Mouse (Mus musculus) kidney, postnatal 0 days (tissue): ENCODE measurements around the gene Wdr38. TPM values are rescaled to one million over a fixed set of nuclear protein-coding genes. Genes with fewer than 3 reads are reported as not detected.

ENCODE experiments used
- ATAC-seq: fragments of 200-750 bp; cut with Nextera tagmentation; replicated peaks from 2 replicates; pipeline ENCODE4 v1.8.0; 2017; ENCODE audit warnings: low read depth, moderate number of reproducible peaks, moderate TSS enrichment, moderate library complexity; ENCODE audit not compliant: low FRiP score
- DNase-seq: peaks from one replicate; pipeline ENCODE4 v3.0.0-alpha.2; 2016; ENCODE audit warnings: low spot score
- H3K27ac ChIP-seq: fragments of 300-500 bp; sonication (generic); 2 replicates; pipeline ENCODE4 v1.5.1; 2014; ENCODE audit warnings: mild to moderate bottlenecking
- H3K27me3 ChIP-seq: fragments of 300-500 bp; sonication (generic); 2 replicates; pipeline ENCODE4 v1.6.1; 2014; ENCODE audit warnings: low read length, mixed read lengths; ENCODE audit not compliant: insufficient read depth
- H3K36me3 ChIP-seq: fragments of 300-500 bp; sonication (generic); 2 replicates; pipeline ENCODE4 v1.6.1; 2014; ENCODE audit warnings: low read length, mixed read lengths; ENCODE audit not compliant: insufficient read depth
- H3K4me1 ChIP-seq: fragments of 300-500 bp; sonication (generic); replicated peaks from 2 replicates; pipeline ENCODE4 v1.6.1; 2014; ENCODE audit warnings: antibody characterized with exemption, low read length, mixed read lengths; ENCODE audit not compliant: insufficient read depth
- H3K4me2 ChIP-seq: fragments of 300-500 bp; sonication (generic); 2 replicates; pipeline ENCODE4 v1.6.1; 2014; ENCODE audit warnings: mild to moderate bottlenecking, low read length, moderate library complexity, mixed read lengths
- H3K4me3 ChIP-seq: fragments of 300-500 bp; sonication (generic); replicated peaks from 2 replicates; pipeline ENCODE4 v1.5.1; 2014; ENCODE audit warnings: low read depth, low read length
- H3K9ac ChIP-seq: fragments of 300-500 bp; sonication (generic); 2 replicates; pipeline ENCODE4 v1.6.1; 2014; ENCODE audit warnings: low read depth, low read length
- H3K9me3 ChIP-seq: fragments of 300-500 bp; sonication (generic); replicated peaks from 2 replicates; pipeline ENCODE4 v1.6.1; 2016; ENCODE audit warnings: low read length, inconsistent platforms, mixed read lengths
- CTCF ChIP-seq: IDR thresholded peaks from 2 replicates; pipeline ENCODE4 v1.5.1; 2016; ENCODE audit warnings: antibody characterized with exemption, low read depth, mild to moderate bottlenecking, moderate library complexity
- WGBS: fragments of 180-500 bp; shearing (Covaris S2); extraction: QIAGEN DNeasy Blood & Tissue Kit; methylation state at CpG from one replicate; pipeline ENCODE4 v1.1.7; 2014; 5-methylcytosine and 5-hydroxymethylcytosine counted together
- polyA plus RNA-seq: library from polyadenylated mRNA; unstranded; fragments of >200 nt; fragmentation: Nextera tagmentation; extraction: Ambion mirVana; gene quantifications from 2 replicates; pipeline ENCODE4 v1.2.1, GENCODE M21; 2015

Wdr38 gene
- polyA plus RNA-seq, 1 experiment from 2014 or later, result 1.5 TPM

DNA sequence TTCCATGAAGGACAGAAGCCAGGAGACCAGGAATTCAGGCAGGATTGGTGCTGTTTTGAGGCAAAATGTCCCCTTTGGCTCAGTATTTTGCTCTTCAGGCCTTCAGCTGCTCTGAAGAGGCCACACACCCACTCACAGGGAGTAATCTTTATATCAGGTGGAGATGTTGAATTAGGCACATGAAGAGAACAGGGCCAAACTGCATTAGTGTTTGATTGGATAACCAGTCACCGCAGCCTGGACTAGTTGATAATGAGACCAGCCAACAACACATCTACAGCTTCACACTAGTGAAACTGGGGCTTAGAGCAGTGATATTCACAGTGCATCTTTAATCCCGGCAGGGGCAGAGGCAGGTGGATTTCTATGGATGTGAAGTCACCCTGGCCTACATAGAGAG lies 8.3 kb upstream of the Wdr38 start:
- ATAC-seq (no peak), DNase-seq (no peak)
- TF ChIP-seq CTCF, result no peak
- no peaks in the 10 kb centered on the region for H3K27me3 ChIP-seq
- H3K4me1 ChIP-seq, result no peaks in the 10 kb centered on the region
- no peak overlapping the region for H3K4me3 ChIP-seq
- no peaks in the 10 kb centered on the region for H3K9me3 ChIP-seq
- WGBS, result 100% methylated on average over 2 of the region's 2 CpGs
- no peak overlapping the region for H3K27ac ChIP-seq
- no peak overlapping the region for H3K9ac ChIP-seq
- H3K4me2 ChIP-seq, result no peak overlapping the region
- no peaks in the 10 kb centered on the region for H3K36me3 ChIP-seq

DNA sequence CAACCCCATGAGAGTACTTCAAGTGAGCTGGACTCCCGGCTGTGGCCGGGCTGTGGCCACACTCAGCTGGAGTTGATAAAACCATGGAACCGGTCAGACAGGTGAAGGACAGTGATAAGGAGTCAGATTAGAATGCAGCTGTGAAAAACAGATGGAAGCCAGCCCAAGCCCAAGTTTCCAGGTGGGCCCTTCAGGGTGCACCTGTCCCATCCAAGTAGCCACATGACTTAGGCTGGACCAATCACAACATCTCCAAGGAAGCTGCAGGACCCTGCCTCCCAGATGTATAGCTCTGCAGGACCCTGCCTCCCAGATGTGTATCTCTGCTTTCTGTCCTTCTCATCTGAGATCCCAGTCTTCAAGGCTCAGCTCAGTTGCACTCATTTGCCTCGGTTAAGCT lies 5.3 kb upstream of the Wdr38 start:
- Histone ChIP-seq H3K9me3 (no peaks in the 10 kb centered on the region), H3K27me3 (no peaks in the 10 kb centered on the region), H3K4me2 (no peak overlapping the region), H3K27ac (no peak overlapping the region), H3K36me3 (no peaks in the 10 kb centered on the region), H3K4me1 (no peaks in the 10 kb centered on the region), H3K4me3 (no peak overlapping the region), H3K9ac (no peak overlapping the region)
- ATAC-seq (no peak), DNase-seq (no peak)
- TF ChIP-seq CTCF, result no peak
- 64% methylated on average over 4 of the region's 4 CpGs for WGBS

DNA sequence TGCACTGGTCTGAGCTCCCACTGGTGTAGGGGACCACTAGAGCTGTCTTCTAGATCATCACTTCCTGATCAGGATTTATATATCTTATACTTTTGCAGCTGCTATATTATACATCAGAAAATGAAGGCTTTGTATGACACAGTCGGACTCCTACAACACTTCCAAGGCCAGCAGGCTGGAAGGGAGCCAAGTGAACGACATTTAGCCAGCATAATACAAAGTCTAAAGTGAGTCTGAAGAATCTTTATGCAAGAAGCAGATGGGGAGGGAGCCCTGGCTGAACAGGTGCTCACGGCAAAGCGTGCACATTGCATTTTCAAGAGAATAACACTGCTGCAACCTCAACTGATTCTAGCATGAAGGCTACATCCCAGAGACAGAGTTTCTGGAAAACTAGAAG lies 4.8 kb upstream of the Wdr38 start:
- TF ChIP-seq CTCF, result no peak
- WGBS, result 43% methylated on average over 4 of the region's 4 CpGs
- H3K4me2 ChIP-seq, result no peak overlapping the region
- ATAC-seq, result no peak
- no peak for DNase-seq
- H3K9me3 ChIP-seq, result no peaks in the 10 kb centered on the region
- H3K4me3 ChIP-seq, result no peak overlapping the region
- no peak overlapping the region for H3K27ac ChIP-seq
- H3K27me3 ChIP-seq, result no peaks in the 10 kb centered on the region
- no peak overlapping the region for H3K9ac ChIP-seq
- no peaks in the 10 kb centered on the region for H3K36me3 ChIP-seq
- no peaks in the 10 kb centered on the region for H3K4me1 ChIP-seq

- WGBS, result 44% methylated on average over 4 of the region's 4 CpGs
- peaks cover 10% of the 10 kb centered on the region; the same call in 1 of the 2 replicates for H3K4me1 ChIP-seq
- no peaks in the 10 kb centered on the region for H3K9me3 ChIP-seq
- no peak overlapping the region for H3K4me3 ChIP-seq
- DNase-seq (no peak), ATAC-seq (no peak)
- peaks cover 27% of the 10 kb centered on the region for H3K36me3 ChIP-seq
- no peaks in the 10 kb centered on the region for H3K27me3 ChIP-seq
- H3K4me2 ChIP-seq, result no peak overlapping the region
- no peak overlapping the region for H3K27ac ChIP-seq
- TF ChIP-seq CTCF, result no peak
- no peak overlapping the region for H3K9ac ChIP-seq
Observed at GRCm38 (mm10) chr2:38999381-38999780, 2.1 kb downstream of the Wdr38 start.

- no peak overlapping the region for H3K9ac ChIP-seq
- DNase-seq (no peak), ATAC-seq (no peak)
- no peak overlapping the region for H3K4me3 ChIP-seq
- no peaks in the 10 kb centered on the region for H3K27me3 ChIP-seq
- WGBS, result 69% methylated on average over 8 of the region's 8 CpGs
- no peaks in the 10 kb centered on the region for H3K9me3 ChIP-seq
- no peak for TF ChIP-seq CTCF
- 0 out of 2 replicates have a peak overlapping the region, but pooled peaks have one; percentile 8 for H3K27ac ChIP-seq
- H3K4me1 ChIP-seq, result peaks cover 10% of the 10 kb centered on the region; the same call in 1 of the 2 replicates
- peaks cover 27% of the 10 kb centered on the region for H3K36me3 ChIP-seq
- no peak overlapping the region for H3K4me2 ChIP-seq
Observed at GRCm38 (mm10) chr2:38999910-39000586, 2.8 kb downstream of the Wdr38 start.

DNA sequence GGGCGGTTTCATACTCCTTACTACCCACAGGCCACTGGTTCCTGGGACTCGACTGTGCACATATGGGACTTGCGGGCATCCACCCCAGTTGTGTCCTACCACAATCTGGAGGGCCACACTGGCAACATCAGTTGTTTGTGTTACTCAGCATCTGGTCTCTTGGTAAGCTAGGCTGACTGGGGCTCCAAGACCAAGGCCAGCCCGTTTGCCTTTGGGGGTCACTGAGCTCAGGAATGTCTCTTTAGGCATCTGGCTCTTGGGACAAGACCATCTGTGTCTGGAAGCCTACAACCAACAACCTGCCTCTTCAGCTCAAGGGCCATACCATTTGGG lies 3.3 kb downstream of the Wdr38 start:
- Histone ChIP-seq H3K36me3 (peaks cover 27% of the 10 kb centered on the region), H3K4me1 (peaks cover 10% of the 10 kb centered on the region; the same call in 1 of the 2 replicates), H3K27me3 (no peaks in the 10 kb centered on the region), H3K9me3 (no peaks in the 10 kb centered on the region), H3K27ac (no peak overlapping the region), H3K9ac (no peak overlapping the region), H3K4me3 (no peak overlapping the region), H3K4me2 (no peak overlapping the region)
- DNase-seq (no peak), ATAC-seq (no peak)
- WGBS, result 74% methylated on average over 4 of the region's 4 CpGs
- TF ChIP-seq CTCF, result no peak

DNA sequence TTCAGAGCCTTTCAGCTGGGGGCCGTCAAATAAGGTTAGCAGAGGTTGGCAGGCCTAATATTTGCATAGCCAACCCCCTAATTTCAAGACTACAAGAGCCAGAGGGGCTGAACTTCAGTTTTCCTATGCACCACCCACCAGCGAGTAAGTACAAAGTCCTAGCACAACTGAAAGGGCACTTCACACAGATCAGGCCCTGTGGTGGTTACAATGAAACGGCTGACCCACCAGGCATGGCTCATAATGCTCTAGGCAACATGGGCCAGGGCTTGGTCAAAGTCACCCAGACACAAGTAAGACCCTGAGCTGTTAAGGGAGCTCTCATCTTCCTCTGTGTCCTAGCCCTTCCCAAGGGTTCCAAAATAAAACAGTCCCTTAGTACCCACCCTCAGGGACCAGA lies 4.6 kb downstream of the Wdr38 start:
- Histone ChIP-seq H3K4me1 (peaks cover 10% of the 10 kb centered on the region; the same call in 1 of the 2 replicates), H3K36me3 (peaks cover 27% of the 10 kb centered on the region), H3K9ac (no peak overlapping the region), H3K4me2 (no peak overlapping the region), H3K27me3 (no peaks in the 10 kb centered on the region), H3K9me3 (no peaks in the 10 kb centered on the region), H3K27ac (no peak overlapping the region), H3K4me3 (no peak overlapping the region)
- no peak for TF ChIP-seq CTCF
- WGBS, result 70% methylated on average over 3 of the region's 3 CpGs
- ATAC-seq, result no peak
- DNase-seq, result no peak
